Mouse (Mus musculus): ENCODE results near the gene Serpina6. TPM values are rescaled to one million over a fixed set of nuclear protein-coding genes. Genes with fewer than 3 reads are reported as not detected.
"Not testable (repeated sequence)": the region's sequence is repeated elsewhere in the genome, so short reads cannot be mapped to it uniquely, and the experiment has no call there.

The Serpina6 gene
- polyA plus RNA-seq (2016; fragmentation: Nextera tagmentation; extraction: Ambion mirVana) = not detected in 2 replicates

DNA sequence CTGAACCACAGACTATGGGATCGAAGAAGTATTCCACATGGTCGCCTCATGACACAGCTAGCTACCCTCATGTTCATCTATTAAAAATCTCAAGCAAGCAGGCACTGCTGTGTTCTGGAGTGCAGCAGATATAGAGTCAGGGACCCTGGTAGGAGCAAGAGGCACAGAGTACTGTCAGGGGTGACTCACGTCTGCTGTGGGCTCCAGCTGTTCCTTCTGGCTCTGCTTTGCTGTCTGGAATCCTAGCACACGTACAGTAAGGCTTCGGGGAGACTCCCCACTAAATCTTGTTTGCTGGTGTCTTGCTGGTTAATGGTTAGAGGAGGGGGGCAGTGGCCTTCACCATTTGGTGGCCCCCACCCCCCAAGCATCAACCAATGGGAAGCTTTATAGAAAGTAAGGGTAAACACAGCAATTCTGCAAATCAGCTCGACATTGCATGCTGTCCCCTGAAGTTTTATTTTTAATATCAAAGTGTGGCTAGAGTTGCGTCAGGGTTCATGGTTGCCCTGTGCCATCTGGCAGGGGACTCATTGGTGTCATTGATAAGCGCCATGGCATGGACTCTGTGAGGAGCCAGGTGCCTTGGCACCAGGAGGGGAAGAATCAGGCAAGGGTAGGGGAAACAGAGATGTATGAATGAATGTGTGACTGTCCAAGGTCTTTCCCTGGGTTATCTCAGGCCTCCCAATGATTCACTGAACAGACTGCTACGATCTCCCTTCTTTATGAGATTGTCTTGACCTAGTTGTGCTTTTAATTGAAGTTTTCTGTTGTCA lies at the start of gene Serpina6:
Gene Serpina6 (minus strand): TSS at position 365 of the 779 bp plus-strand sequence.
- Histone ChIP-seq H3K27ac (no peak within 1 kb of the TSS), H3K9me3 (no peaks in the 10 kb centered on the region), H3K27me3 (ENCODE audit: poor library complexity, severe bottlenecking) (no peaks in the 10 kb centered on the region), H3K4me3 (no peak within 1 kb of the TSS), H3K36me3 (replicated peaks) (no peaks in the 10 kb centered on the region), H3K4me1 (no peaks in the 10 kb centered on the region)
- 85% methylated on average over 9 of the region's 9 CpGs for WGBS
- no peak for DNase-seq (ENCODE audit: extremely low spot score, low spot score)

DNA sequence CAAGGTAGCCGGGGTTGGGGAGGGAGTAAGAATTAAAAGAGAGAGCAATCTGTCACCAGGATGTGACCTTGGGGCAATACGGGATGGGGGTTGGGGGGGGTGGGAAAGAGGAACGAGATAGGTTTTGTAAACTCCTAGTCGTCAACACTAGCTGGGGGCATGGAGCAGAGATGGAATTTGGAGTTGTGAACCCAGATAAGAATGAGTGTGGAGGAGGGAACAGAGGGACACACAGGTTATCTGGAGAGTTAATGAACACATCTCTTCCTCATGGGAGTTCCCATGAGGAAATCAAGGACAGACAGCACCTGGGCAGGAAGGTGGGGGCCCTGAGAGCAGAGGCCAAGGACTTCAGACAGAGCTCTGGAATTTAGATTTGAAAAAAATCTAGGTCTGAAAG lies 49.1 kb upstream of the Serpina6 start:
- H3K27me3 ChIP-seq (ENCODE audit: poor library complexity, severe bottlenecking) = no peaks in the 10 kb centered on the region
- 90% methylated on average over 4 of the region's 4 CpGs for WGBS

DNA sequence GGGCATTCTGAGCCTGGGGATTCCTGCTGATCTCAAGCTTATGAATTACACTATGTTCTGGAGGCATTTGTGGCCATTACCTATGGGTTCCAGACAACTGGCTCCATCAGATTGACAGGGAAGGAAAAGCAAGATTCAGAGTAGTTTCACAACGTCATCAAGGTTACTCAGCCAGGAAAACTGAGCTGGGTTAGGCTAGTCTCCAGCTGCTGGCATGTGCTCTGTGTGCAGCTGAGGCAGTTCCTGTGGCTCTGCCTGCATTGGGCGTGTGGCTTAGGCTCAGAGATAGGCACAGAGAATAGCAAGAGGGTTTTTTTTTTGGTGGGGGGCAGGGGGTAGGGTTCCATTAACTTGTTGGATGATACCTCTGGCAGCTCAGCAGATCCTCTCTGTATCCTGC lies 48.5 kb upstream of the Serpina6 start:
- no peak overlapping the region for H3K27ac ChIP-seq
- no peak for DNase-seq (ENCODE audit: extremely low spot score, low spot score)
- H3K36me3 ChIP-seq (replicated peaks) = no peaks in the 10 kb centered on the region
- no peak overlapping the region for H3K4me3 ChIP-seq
- no peaks in the 10 kb centered on the region for H3K27me3 ChIP-seq (ENCODE audit: poor library complexity, severe bottlenecking)
- 74% methylated on average over 2 of the region's 2 CpGs for WGBS
- no peaks in the 10 kb centered on the region for H3K9me3 ChIP-seq
- no peaks in the 10 kb centered on the region for H3K4me1 ChIP-seq

More for the DNA sequence above, 49.1 kb upstream of the Serpina6 start:
- Histone ChIP-seq H3K36me3 (replicated peaks) (no peaks in the 10 kb centered on the region), H3K9me3 (no peaks in the 10 kb centered on the region), H3K4me1 (no peaks in the 10 kb centered on the region), H3K4me3 (no peak overlapping the region), H3K27ac (no peak overlapping the region)
- DNase-seq (ENCODE audit: extremely low spot score, low spot score) = no peak

DNA sequence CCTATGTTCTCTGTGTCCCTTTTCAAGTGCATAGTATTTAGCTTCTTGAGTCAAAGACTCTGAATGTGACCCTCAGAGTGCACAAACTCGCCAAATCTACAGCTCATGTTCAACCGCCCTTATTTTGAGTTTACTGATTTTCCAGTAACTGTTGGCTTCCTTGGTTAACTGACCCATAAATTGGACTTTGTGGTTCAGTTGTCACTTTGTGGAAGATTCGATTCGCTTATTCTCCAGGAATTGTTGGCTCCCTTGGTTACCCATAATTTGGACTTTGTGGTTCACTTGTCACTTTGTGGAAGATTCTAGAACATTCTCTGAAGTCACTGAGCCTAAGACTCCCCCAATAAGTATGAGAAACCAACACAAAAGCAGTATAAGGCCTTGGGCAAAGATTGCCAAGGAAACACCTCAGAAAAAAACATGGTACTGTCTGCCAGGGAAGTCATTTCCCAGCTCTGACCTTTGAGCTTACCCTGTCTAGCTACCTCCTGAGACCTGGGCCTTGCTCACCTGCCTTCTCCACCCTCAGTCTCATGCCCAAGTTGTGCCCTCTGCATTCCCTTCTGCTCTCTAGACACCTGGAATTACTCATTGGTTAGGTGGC lies 43.2 kb upstream of the Serpina6 start:
- Histone ChIP-seq H3K27ac (no peak overlapping the region), H3K36me3 (replicated peaks) (no peaks in the 10 kb centered on the region), H3K9me3 (no peaks in the 10 kb centered on the region), H3K4me3 (no peak overlapping the region), H3K27me3 (ENCODE audit: poor library complexity, severe bottlenecking) (no peaks in the 10 kb centered on the region), H3K4me1 (no peaks in the 10 kb centered on the region)
- 87% methylated on average over 4 of the region's 4 CpGs for WGBS
- DNase-seq (ENCODE audit: extremely low spot score, low spot score) = no peak

DNA sequence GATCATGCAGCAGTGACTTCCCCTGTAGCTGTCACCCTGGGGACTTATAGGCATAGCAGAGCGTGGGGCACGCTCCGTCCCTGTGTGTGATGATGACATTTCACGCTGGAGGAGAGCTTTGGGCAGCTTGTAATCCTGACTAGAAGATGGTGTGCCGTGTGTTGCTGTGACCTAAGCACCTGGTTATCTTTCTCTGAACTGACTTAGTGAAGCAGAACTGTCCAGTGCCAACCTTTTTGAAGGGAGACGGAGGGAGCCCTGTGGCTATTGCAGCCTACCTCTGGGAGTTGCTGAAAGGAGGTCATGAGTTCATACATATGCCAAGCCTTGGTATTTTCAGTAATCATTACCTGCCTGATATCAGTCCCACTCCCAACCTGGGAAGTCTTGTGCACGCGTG lies 38.4 kb upstream of the Serpina6 start, which contains the start of gene Serpina1f:
Gene Serpina1f (minus strand): TSS at position 101 of the 400 bp plus-strand sequence.
- no peak for DNase-seq (ENCODE audit: extremely low spot score, low spot score)
- Histone ChIP-seq H3K27me3 (ENCODE audit: poor library complexity, severe bottlenecking) (no peaks in the 10 kb centered on the region), H3K36me3 (replicated peaks) (no peaks in the 10 kb centered on the region), H3K27ac (no peak within 1 kb of the TSS), H3K4me1 (no peaks in the 10 kb centered on the region), H3K4me3 (no peak within 1 kb of the TSS), H3K9me3 (no peaks in the 10 kb centered on the region)
- 95% methylated on average over 8 of the region's 8 CpGs for WGBS

DNA sequence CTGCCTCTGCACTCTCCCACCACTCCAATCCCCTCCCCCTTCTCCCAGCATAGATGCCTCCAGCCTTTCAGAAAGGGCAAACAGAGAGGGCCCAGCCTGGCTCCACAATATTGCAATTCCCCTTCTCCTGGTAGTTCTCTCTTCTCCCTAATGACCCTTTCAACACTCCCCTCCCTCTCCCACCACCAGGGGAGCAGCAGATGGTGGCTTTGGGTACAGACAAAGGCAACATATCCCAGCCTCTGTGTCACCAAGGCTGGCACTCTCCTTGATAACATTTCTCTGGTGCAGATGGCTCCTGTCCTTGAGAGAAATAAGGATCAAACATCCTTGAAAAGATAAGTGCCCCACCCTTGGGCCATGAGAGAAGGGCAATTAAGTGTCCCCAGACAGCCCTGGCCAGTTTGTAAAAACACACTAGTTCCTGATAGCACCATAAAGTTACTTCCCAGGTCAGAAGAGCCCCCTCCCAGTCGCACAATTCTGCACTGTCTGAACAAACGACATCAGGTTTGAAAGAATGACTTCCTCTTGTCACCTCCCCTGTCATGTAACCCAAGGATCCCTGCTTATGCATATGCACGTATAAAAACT lies 31.3 kb upstream of the Serpina6 start:
- Histone ChIP-seq H3K36me3 (replicated peaks) (no peaks in the 10 kb centered on the region), H3K4me3 (no peak overlapping the region), H3K9me3 (no peaks in the 10 kb centered on the region), H3K27ac (no peak overlapping the region), H3K27me3 (ENCODE audit: poor library complexity, severe bottlenecking) (no peaks in the 10 kb centered on the region), H3K4me1 (no peaks in the 10 kb centered on the region)
- no peak for DNase-seq (ENCODE audit: extremely low spot score, low spot score)
- 73% methylated on average over 3 of the region's 3 CpGs for WGBS

DNA sequence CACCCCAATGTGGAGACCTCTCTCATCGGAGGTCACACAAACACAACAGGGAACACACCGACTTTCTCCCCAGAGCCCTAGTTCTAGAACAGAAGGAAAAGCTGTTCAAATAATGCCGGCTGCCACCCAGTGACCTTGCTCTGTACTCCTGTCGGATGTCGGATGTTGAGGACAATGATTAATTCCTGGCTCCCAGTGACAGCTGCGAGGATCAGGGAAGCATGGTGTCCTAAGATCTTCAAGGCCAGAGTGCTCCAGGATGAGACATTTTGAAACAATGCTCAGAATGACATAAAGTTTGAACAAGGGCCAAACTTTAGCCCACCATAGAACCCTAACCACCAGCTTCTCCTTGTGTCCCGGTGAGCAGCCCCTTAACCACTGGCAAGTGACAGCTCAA lies 30.0 kb upstream of the Serpina6 start:
- 84% methylated on average over 7 of the region's 7 CpGs for WGBS

DNA sequence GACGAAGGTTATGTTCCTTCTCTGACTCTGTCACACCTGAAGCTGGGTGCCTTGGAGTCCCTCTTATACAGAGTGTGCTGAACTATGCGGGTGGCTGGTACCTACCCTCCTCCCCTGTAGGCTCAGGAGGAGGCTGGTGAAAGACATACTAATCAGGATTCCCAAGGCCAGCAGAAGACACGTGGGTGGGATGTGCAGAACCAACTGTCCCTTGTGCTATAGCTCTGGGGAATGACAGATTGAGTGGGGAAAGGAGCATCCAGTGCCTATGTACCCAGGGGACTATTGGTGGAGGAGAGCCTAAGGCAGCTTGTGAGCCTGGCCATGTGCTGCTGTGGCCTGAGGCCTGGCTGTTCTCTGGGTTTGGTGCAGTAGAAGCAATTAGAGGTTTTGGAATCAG lies 29.0 kb upstream of the Serpina6 start:
- Histone ChIP-seq H3K27me3 (ENCODE audit: poor library complexity, severe bottlenecking) (no peaks in the 10 kb centered on the region), H3K4me3 (no peak overlapping the region), H3K36me3 (replicated peaks) (no peaks in the 10 kb centered on the region), H3K9me3 (0 out of 2 replicates have a peak, but pooled peaks cover 5% of the 10 kb centered on the region), H3K4me1 (no peaks in the 10 kb centered on the region), H3K27ac (no peak overlapping the region)
- 81% methylated on average over 3 of the region's 3 CpGs for WGBS
- no peak for DNase-seq (ENCODE audit: extremely low spot score, low spot score)

More for the DNA sequence above, 30.0 kb upstream of the Serpina6 start:
- H3K27ac ChIP-seq = no peak overlapping the region
- H3K4me1 ChIP-seq = no peaks in the 10 kb centered on the region
- DNase-seq (ENCODE audit: extremely low spot score, low spot score) = no peak
- no peaks in the 10 kb centered on the region for H3K27me3 ChIP-seq (ENCODE audit: poor library complexity, severe bottlenecking)
- H3K4me3 ChIP-seq = no peak overlapping the region
- H3K9me3 ChIP-seq = 0 out of 2 replicates have a peak, but pooled peaks cover 1% of the 10 kb centered on the region
- H3K36me3 ChIP-seq (replicated peaks) = no peaks in the 10 kb centered on the region

DNA sequence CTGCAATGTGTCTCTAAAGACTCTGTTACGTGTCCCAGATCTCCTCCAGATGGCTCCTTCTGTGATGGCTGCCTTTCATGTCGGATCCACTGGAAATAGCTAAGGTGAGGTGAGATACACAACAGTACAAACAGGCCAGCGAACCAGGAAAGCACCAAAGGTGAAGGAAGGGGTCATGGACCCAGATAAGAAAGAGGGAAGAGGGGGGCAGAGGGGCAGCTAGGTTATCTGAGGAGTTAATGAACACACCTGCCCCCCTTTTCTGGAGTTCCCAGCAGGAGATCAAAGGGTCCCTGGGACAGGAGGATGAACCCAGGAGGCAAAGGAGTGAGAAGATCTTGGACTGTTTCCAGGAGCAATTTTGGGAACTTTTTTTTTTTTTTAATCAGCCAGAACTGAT lies 28.4 kb upstream of the Serpina6 start:
- Histone ChIP-seq H3K36me3 (replicated peaks) (no peaks in the 10 kb centered on the region), H3K9me3 (0 out of 2 replicates have a peak, but pooled peaks cover 5% of the 10 kb centered on the region), H3K27ac (no peak overlapping the region), H3K4me3 (no peak overlapping the region), H3K4me1 (no peaks in the 10 kb centered on the region), H3K27me3 (ENCODE audit: poor library complexity, severe bottlenecking) (no peaks in the 10 kb centered on the region)
- WGBS = 91% methylated on average over 3 of the region's 3 CpGs
- no peak for DNase-seq (ENCODE audit: extremely low spot score, low spot score)

DNA sequence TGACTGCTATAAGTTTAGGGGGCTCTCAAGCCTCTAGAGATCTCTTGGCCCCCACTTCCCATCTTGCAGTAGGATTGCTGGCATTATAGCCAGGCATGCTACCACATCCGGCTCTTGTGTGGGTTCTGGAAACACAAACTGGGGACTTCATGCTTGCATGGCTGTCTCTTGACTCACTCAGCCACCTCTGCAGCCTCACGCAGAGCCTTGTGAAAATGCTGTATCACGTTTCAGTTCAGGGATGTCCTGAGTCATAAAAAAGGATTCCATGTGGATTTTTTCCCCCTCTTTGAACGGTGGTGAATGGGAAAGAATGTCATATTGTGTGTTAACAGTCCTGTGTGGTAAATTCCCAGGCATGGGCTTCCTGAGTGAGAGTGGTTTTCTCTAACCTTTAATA lies 26.8 kb upstream of the Serpina6 start:
- Histone ChIP-seq H3K4me1 (no peaks in the 10 kb centered on the region), H3K27me3 (ENCODE audit: poor library complexity, severe bottlenecking) (no peaks in the 10 kb centered on the region), H3K4me3 (no peak overlapping the region), H3K36me3 (replicated peaks) (no peaks in the 10 kb centered on the region), H3K27ac (no peak overlapping the region), H3K9me3 (0 out of 2 replicates have a peak, but pooled peaks cover 5% of the 10 kb centered on the region)
- DNase-seq (ENCODE audit: extremely low spot score, low spot score) = no peak
- WGBS = 77% methylated on average over 4 of the region's 4 CpGs

DNA sequence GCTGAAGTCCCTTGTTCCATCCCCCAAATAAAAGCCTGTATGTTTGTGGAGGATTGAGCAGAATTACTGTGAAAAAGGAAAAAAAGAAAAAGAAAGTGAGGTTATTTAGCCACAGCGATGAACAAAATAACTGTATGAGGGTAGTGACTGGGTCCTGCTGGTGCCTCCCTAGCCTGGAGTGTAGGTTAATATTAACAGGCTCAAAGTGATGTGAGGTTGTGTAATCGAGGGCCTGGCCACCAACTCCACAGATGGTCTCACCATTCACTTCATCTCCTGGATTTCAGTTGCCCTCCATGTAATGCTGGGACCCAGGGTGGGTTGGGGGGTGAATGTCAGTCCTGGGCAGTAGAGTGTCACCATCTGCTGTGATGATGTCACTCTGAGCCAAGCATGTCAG lies 24.7 kb upstream of the Serpina6 start:
- H3K4me1 ChIP-seq = no peaks in the 10 kb centered on the region
- no peaks in the 10 kb centered on the region for H3K27me3 ChIP-seq (ENCODE audit: poor library complexity, severe bottlenecking)
- no peak for DNase-seq (ENCODE audit: extremely low spot score, low spot score)
- no peaks in the 10 kb centered on the region for H3K36me3 ChIP-seq (replicated peaks)
- H3K27ac ChIP-seq = no peak overlapping the region
- 83% methylated on average over 2 of the region's 2 CpGs for WGBS
- H3K9me3 ChIP-seq = 0 out of 2 replicates have a peak, but pooled peaks cover 5% of the 10 kb centered on the region
- no peak overlapping the region for H3K4me3 ChIP-seq

DNA sequence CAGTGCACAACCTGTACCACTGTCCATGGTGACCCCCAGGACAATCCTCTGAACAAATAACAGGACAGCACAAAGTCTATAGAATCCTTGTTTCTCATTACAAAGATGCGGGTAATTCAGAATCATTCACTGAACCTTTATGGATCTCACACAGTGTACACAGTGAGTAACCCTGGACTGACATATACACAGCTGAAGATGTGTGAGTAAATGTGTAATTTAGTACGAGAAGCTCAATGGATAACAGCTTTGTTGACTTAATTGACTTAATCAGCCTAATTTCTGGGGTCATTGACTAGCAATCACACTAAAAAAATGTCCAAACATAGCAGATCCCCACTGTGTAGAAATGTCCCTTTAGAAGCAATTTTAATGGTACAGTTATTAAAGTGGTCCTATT lies 24.2 kb upstream of the Serpina6 start:
- Histone ChIP-seq H3K27me3 (ENCODE audit: poor library complexity, severe bottlenecking) (no peaks in the 10 kb centered on the region), H3K4me1 (no peaks in the 10 kb centered on the region), H3K27ac (no peak overlapping the region), H3K36me3 (replicated peaks) (no peaks in the 10 kb centered on the region), H3K9me3 (0 out of 2 replicates have a peak, but pooled peaks cover 5% of the 10 kb centered on the region), H3K4me3 (no peak overlapping the region)
- DNase-seq (ENCODE audit: extremely low spot score, low spot score) = no peak
- WGBS = 80% methylated on average over 2 of the region's 2 CpGs

DNA sequence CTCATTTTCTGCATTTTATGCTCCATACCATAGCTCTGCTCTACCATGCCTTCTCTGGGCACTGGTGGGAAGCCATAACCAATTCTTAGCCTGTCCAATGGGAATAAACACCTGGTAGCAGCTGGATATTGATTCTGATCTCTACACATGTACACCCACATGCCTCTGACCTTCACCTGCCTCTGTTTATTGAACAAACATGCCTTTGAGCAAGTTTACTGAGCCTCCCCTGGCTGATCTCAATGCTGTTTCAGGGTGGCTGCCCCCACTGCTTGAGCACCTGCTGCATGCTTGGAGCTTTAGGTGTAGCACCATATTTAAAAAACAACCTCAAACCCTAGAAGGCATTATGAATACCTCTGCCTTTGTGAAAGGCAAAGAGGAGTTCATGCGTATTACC lies 22.8 kb upstream of the Serpina6 start:
- DNase-seq (ENCODE audit: extremely low spot score, low spot score); H3K9me3 ChIP-seq; H3K4me3 ChIP-seq; H3K27ac ChIP-seq; H3K27me3 ChIP-seq (ENCODE audit: poor library complexity, severe bottlenecking); H3K36me3 ChIP-seq (replicated peaks); H3K4me1 ChIP-seq: not testable (repeated sequence)
- 92% methylated on average over 1 of the region's 1 CpGs for WGBS
